Mouse (Mus musculus): Measurements from ENCODE around the gene Ndel1. TPM values are rescaled to one million over a fixed set of nuclear protein-coding genes. Genes with fewer than 3 reads are reported as not detected.

Gene Ndel1
- polyA plus RNA-seq, 1 experiment from 2014 or later = 57.4 TPM

- no peak for DNase-seq (ENCODE audit: low spot score)
- H3K36me3 ChIP-seq (replicated peaks) = peaks cover 99% of the 10 kb centered on the region
- H3K27me3 ChIP-seq (replicated peaks; ENCODE audit: low read depth, poor library complexity, severe bottlenecking) = no peaks in the 10 kb centered on the region
- WGBS = 92% methylated on average over 9 of the region's 9 CpGs
- no peak overlapping the region for H3K27ac ChIP-seq (replicated peaks)
- H3K4me1 ChIP-seq = no peaks in the 10 kb centered on the region
- H3K9me3 ChIP-seq = no peaks in the 10 kb centered on the region
- no peak overlapping the region for H3K4me3 ChIP-seq
Measured at GRCm38 (mm10) chr11:68782336-68782735, 89.3 kb downstream of the Ndel1 start.

DNA sequence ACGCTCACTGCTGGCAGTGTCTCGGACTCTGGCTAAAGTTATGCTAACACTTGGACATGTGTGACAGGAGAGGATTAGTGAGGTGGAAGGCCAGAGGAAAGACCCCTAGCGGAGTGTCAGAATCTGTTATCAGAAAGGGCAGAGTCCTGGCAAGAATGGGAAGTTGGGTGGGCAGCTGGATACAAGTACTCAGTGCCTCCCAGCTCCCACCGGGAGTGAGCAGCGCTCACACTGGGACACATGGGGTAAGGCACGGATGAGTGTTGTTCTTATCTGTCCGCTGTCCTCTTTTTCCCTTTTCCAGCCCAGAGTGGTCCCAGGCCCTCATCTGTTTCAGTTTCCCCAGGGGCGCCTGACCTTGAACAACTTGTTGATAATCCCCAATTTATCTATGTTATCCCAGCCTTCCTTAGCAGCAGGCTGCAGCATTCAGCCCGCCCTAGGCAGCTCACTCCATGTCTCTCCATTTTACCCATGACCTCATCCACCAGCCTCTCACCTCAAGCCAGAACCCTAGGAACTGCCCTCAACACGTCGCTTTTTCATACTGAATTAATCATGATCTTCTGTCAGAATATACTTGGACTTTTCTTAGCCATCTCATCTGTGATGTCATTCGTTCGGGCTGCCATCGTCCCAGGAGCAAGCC, 91.1 kb downstream of the Ndel1 start:
- Histone ChIP-seq H3K4me1 (no peaks in the 10 kb centered on the region), H3K9me3 (no peaks in the 10 kb centered on the region), H3K4me3 (no peak overlapping the region), H3K27me3 (replicated peaks; ENCODE audit: low read depth, poor library complexity, severe bottlenecking) (no peaks in the 10 kb centered on the region), H3K27ac (replicated peaks) (no peak overlapping the region), H3K36me3 (replicated peaks) (peaks cover 99% of the 10 kb centered on the region)
- no peak for DNase-seq (ENCODE audit: low spot score)
- 88% methylated on average over 14 of the region's 14 CpGs for WGBS

GRCm38 (mm10) chr11:68779735-68780465, 91.8 kb downstream of the Ndel1 start:
- WGBS = 91% methylated on average over 10 of the region's 10 CpGs
- H3K4me3 ChIP-seq = no peak overlapping the region
- H3K4me1 ChIP-seq = no peaks in the 10 kb centered on the region
- DNase-seq (ENCODE audit: low spot score) = no peak
- peaks cover 99% of the 10 kb centered on the region for H3K36me3 ChIP-seq (replicated peaks)
- H3K9me3 ChIP-seq = no peaks in the 10 kb centered on the region
- no peak overlapping the region for H3K27ac ChIP-seq (replicated peaks)
- no peaks in the 10 kb centered on the region for H3K27me3 ChIP-seq (replicated peaks; ENCODE audit: low read depth, poor library complexity, severe bottlenecking)

- Histone ChIP-seq H3K27me3 (replicated peaks; ENCODE audit: low read depth, poor library complexity, severe bottlenecking) (no peaks in the 10 kb centered on the region), H3K4me3 (no peak overlapping the region), H3K27ac (replicated peaks) (no peak overlapping the region), H3K4me1 (no peaks in the 10 kb centered on the region), H3K36me3 (replicated peaks) (peaks cover 99% of the 10 kb centered on the region), H3K9me3 (no peaks in the 10 kb centered on the region)
- DNase-seq (ENCODE audit: low spot score) = no peak
Measured at GRCm38 (mm10) chr11:68778855-68779254, 92.8 kb downstream of the Ndel1 start.

DNA sequence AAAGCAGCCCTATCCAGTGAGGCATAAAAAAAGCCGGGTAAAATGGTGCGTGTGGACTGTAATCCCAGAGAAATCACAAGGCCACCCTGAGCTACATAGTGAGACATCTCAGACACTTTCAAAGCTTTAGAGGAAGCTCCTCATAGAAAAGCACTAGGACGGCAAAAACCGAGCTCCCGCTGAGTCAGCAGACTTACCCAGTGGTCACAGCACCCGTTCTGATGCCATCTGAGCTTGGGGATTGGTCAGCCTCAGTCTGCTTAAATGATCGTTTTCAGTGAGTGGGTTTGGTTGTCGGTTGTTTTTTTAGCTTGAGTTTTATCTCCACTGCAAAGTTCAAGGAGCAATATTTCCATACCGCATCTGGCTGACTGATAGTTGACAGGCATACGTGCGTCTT, 93.7 kb downstream of the Ndel1 start:
- 89% methylated on average over 11 of the region's 11 CpGs for WGBS

GRCm38 (mm10) chr11:68776147-68776655, 95.5 kb downstream of the Ndel1 start:
- 84% methylated on average over 7 of the region's 7 CpGs for WGBS
- no peak overlapping the region for H3K27ac ChIP-seq (replicated peaks)
- H3K36me3 ChIP-seq (replicated peaks) = peaks cover 99% of the 10 kb centered on the region
- no peaks in the 10 kb centered on the region for H3K27me3 ChIP-seq (replicated peaks; ENCODE audit: low read depth, poor library complexity, severe bottlenecking)
- no peaks in the 10 kb centered on the region for H3K4me1 ChIP-seq
- no peaks in the 10 kb centered on the region for H3K9me3 ChIP-seq
- no peak overlapping the region for H3K4me3 ChIP-seq
- no peak for DNase-seq (ENCODE audit: low spot score)

More for the DNA sequence above, 93.7 kb downstream of the Ndel1 start:
- Histone ChIP-seq H3K27me3 (replicated peaks; ENCODE audit: low read depth, poor library complexity, severe bottlenecking) (no peaks in the 10 kb centered on the region), H3K9me3 (no peaks in the 10 kb centered on the region), H3K4me3 (no peak overlapping the region), H3K4me1 (no peaks in the 10 kb centered on the region), H3K36me3 (replicated peaks) (peaks cover 99% of the 10 kb centered on the region), H3K27ac (replicated peaks) (no peak overlapping the region)
- no peak for DNase-seq (ENCODE audit: low spot score)

Other genes starting within 250 kb of the Ndel1 start
- gene Myh10, start 180.3 kb downstream of the Ndel1 start, polyA plus RNA-seq (2016; fragmentation: Nextera tagmentation; extraction: Ambion mirVana) = 161 and 164 TPM in 2 replicates
- not detected in 2 replicates for gene Rnf222, start 16.7 kb upstream of the Ndel1 start, polyA plus RNA-seq (2016; fragmentation: Nextera tagmentation; extraction: Ambion mirVana)
- 1,085 and 1,128 TPM in 2 replicates for gene Rpl26, start 29.7 kb upstream of the Ndel1 start, polyA plus RNA-seq (2016; fragmentation: Nextera tagmentation; extraction: Ambion mirVana)
- not detected in 2 replicates for gene Odf4, start 55.2 kb upstream of the Ndel1 start, polyA plus RNA-seq (2016; fragmentation: Nextera tagmentation; extraction: Ambion mirVana)
- gene Arhgef15, start 85.6 kb upstream of the Ndel1 start, polyA plus RNA-seq (2016; fragmentation: Nextera tagmentation; extraction: Ambion mirVana) = 8.9 and 9.2 TPM in 2 replicates
- gene Slc25a35, start 96.3 kb upstream of the Ndel1 start, polyA plus RNA-seq (2016; fragmentation: Nextera tagmentation; extraction: Ambion mirVana) = 2.4 and 2.7 TPM in 2 replicates
- 87.7 and 93.0 TPM in 2 replicates for gene Rangrf, start 103.3 kb upstream of the Ndel1 start, polyA plus RNA-seq (2016; fragmentation: Nextera tagmentation; extraction: Ambion mirVana)
- gene Pfas, start 136.6 kb upstream of the Ndel1 start, polyA plus RNA-seq (2016; fragmentation: Nextera tagmentation; extraction: Ambion mirVana) = 70.1 and 71.9 TPM in 2 replicates
- 100 and 103 TPM in 2 replicates for gene Ctc1, start 144.1 kb upstream of the Ndel1 start, polyA plus RNA-seq (2016; fragmentation: Nextera tagmentation; extraction: Ambion mirVana)
- 215 and 218 TPM in 2 replicates for gene Aurkb, start 173.8 kb upstream of the Ndel1 start, polyA plus RNA-seq (2016; fragmentation: Nextera tagmentation; extraction: Ambion mirVana)
- gene Borcs6, start 187.9 kb upstream of the Ndel1 start, polyA plus RNA-seq (2016; fragmentation: Nextera tagmentation; extraction: Ambion mirVana) = 5.3 and 5.9 TPM in 2 replicates
- 41.0 and 44.5 TPM in 2 replicates for gene Tmem107, start 198.9 kb upstream of the Ndel1 start, polyA plus RNA-seq (2016; fragmentation: Nextera tagmentation; extraction: Ambion mirVana)
- gene Vamp2, start 216.6 kb upstream of the Ndel1 start, polyA plus RNA-seq (2016; fragmentation: Nextera tagmentation; extraction: Ambion mirVana) = 60.9 and 70.0 TPM in 2 replicates
- gene Per1, start 223.4 kb upstream of the Ndel1 start, polyA plus RNA-seq (2016; fragmentation: Nextera tagmentation; extraction: Ambion mirVana) = 6.1 and 7.3 TPM in 2 replicates
- gene Hes7, start 248.5 kb upstream of the Ndel1 start, polyA plus RNA-seq (2016; fragmentation: Nextera tagmentation; extraction: Ambion mirVana) = 0.16 and 0.36 TPM in 2 replicates

All from embryonic facial prominence, embryonic 10.5 days (tissue).